Mouse (Mus musculus): Measurements from ENCODE around the gene Zc3h10.
A peak's percentile ranks its signal among the peaks of the same experiment; 100 is the strongest.
"Not testable (repeated sequence)": the region's sequence is repeated elsewhere in the genome, so short reads cannot be mapped to it uniquely, and the experiment has no call there.

Gene Zc3h10

DNA sequence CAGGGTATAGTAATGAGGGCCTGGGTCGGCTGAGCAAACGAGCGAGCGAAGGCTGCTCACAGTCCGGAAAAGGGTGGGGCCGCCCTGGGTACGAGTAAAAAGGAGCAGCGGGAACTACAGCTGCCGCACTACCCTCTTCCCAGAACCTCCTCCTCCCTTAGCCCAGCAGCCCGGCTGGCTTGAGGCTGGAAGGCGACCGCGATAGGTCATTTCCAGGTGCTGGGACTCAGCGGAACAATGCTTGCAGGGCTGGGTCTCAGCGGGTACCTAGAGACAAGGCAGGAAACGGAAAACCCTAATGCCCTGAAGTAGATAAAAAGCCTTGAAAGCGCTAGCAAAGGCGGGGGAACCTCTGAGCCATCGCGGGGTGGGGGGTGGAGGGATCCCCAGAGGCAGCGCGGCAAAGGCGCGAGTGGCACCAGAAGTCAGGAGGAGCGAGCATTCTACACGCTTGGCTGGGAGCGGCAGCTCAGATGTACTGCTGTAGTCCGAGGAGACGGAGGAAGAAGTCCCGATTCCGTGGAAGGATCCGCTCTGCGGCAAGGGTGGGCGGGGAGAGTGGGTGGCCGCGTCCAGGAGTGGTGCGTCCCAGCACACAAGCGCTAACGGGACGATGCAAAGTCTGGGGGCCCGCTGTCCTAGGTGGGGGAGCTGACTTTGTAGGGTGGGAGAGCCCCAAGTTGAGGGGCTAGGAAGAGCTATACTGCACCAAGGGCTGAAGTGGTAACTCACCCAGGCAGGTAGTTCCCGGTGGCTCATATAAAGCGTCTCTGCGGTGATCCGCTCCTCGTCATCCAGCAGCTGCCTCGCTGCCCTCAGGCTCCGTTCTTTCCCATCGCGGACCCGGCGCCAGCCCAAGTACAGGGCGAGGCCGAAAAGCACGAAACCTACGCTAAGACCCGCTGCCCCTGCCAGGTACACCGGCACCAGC lies 22.6 kb downstream of the Zc3h10 start:
- ATAC-seq (ENCODE audit: low TSS enrichment), result peak; percentile 41; the same call in 1 of the 2 replicates

DNA sequence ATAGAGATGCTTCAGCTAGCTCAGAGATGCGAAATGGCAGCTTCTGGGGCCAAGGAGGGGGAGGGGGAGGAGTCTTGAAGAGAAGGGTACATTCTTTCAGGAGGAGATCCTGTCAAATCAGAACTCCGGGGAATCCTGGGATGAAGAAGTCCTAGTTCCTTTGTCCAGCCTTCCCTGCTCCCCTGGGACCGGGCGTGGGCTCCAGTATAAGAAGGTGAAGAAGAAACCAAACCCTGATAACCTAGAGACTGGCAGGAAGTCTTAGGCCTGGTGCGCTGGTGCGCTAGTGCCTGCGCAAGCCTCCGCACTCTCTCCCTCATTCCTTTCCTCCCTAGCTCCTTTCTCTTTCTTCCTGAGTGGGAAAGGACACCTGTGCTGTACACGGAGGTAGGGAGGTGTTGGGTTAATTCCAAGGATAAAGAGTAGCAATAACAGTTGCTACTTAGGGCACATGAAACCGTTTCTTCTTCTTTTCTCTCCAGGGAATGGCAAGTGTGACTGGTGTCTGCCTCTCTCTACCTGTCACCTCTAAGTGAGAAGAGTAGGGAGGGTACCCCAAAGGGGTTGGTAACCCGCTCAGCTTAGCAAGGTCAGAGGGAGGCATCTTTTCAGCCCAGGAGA lies 23.4 kb downstream of the Zc3h10 start:
- no peak for ATAC-seq (ENCODE audit: low TSS enrichment)

DNA sequence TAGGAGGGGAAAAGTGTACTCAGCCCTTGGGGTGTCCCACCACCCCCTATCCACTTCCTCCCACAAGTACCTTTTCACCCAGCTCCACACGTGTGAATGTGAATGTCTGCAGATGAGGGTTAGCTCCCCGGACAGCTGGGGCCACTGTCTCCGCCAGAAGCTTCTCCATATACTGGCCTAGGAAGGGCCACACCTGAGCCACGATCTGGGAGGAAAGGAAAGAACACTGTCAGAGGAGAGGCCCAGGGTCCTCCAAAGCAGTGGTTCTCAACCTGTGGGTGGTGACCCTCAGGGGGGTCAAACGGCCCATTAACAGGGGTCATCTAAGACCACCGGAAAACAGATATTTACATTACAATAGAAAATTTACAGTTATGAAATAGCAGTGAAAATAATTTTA lies 25.2 kb downstream of the Zc3h10 start:
- no peak for ATAC-seq (ENCODE audit: low TSS enrichment)

DNA sequence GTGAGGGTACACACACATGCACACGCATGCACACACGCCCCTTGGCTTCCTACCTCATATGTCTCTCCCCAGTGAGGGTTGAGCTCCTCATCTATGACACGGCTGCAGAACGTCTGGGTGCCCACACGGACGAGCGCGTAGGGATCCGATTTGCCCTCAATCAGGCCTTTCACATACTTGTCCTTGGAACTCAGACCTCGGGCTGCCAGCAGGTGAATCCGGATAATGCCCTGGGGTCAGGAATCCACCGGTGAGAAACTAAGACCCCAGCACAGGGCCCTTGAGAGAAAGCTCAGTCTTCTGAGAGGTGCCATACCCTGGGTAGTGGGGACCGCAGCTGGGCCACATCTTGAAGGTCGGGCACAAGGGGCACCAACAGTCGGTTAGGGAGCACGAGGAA lies 27.0 kb downstream of the Zc3h10 start:
- ATAC-seq (ENCODE audit: low TSS enrichment), result no peak

DNA sequence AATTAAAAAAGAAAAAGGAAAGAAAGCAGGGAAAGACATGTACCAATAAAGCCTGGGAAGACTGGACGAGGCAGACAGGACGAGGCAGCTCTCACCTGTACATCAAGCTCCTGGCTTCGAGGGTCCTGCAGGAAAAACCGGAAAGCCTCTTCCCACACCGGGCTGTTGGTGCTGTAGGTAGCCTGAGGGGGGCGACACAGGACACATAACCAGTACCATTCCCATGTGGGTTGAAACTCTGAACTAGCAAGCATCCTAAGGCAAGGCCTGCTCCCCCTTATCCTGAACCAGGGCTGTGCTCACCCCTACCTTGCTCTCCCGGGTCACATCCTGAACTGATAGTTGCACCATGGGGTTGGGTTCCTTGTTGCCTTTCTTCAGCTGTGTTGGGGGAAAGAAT lies 28.7 kb downstream of the Zc3h10 start:
- ATAC-seq (ENCODE audit: low TSS enrichment), result peak; percentile 35; the same call in 1 of the 2 replicates

DNA sequence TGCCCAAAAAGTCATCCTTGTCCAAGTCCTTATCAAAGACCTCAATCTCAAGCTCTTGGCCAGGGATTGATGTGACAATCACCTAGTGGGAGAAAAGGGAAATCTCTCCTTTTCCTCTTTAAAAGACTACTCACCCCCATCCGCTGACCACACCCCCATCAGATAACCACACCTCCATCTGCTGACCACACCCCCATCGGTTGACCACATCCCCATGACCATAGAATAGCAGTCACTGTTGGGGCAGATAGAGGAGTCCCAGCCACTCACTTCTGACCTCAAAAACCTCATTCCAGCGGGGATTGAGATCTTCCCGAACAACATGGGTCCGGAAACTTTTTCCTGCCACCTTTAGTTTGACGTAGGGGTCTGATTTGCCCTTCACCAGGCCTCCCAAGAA lies 30.9 kb downstream of the Zc3h10 start:
- ATAC-seq (ENCODE audit: low TSS enrichment), result no peak

DNA sequence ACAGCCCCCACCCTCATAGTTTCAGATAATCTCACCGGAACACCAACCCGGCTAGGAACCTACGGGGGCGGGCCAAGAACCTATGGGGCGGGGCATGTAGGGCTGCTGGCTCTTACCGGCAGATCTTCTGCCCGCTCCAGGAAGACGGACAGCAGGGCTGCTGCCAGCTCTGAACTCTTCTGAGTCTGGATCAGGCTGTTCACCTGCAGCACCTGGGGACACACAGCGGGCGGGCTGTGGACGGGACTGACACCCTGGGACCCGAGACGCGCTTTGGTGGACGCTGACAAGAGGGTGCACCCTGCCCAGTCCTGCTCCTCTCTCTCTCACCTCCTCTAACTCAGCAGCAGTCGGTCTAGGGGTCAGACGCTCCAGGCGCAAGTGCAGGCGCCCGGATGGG lies 31.5 kb downstream of the Zc3h10 start:
- no peak for ATAC-seq (ENCODE audit: low TSS enrichment)

DNA sequence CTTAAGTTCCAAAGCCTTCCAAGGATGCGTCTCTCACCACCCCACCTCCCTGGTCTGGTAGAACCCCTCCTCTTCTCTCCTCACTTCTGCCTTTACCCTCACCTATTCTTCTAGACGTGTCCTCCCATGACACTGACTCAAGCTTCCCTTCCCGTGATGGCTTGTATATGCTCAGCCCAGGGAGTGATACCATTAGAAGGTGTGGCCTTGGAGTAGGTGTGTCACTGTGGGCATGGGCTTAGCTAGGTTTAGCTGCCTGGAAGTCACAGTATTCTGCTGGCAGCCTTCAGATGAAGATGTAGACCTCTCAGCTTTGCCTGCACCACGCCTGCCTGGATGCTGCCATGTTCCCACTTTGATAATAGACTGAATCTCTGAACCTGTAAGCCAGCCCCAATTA lies 32.5 kb downstream of the Zc3h10 start:
- ATAC-seq (ENCODE audit: low TSS enrichment), result no peak

DNA sequence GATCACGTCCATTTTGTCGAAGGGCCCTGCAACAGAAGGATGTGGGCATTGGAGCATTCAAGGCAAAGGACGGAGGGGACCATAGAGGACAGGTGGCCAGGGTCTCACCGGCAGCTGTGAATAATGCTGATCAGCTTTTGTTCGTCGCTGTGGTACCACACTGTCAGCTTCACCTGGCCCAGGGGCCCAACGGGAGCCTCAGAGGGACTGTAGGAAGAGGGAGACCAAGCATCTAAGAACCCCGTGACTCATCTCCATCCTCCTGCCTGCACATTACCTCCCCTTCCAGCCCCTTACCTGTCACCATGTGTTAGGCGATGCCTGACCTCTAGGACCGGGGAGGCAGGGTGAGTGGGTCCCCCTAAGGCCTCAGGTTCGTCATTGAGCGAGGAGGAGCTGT lies 35.8 kb downstream of the Zc3h10 start:
- ATAC-seq (ENCODE audit: low TSS enrichment), result no peak

DNA sequence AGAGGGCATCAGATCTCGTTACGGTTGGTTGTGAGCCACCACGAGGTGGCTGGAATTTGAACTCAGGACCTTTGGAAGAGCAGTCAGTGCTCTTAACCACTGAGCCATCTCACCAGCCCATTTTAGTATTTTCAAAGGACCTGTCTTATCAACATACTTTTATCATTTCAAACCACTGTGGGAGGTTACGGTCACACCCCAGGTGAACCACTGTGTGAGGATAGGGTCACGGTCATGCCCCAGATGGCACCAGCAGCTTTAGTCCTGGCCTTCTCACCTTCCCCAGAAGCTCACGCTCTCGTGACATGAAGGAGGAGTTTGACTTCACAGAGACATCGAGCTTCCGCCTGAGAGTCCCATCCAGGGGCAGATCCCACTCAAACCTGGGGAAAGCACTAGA lies 36.4 kb downstream of the Zc3h10 start:
- no peak for ATAC-seq (ENCODE audit: low TSS enrichment)

DNA sequence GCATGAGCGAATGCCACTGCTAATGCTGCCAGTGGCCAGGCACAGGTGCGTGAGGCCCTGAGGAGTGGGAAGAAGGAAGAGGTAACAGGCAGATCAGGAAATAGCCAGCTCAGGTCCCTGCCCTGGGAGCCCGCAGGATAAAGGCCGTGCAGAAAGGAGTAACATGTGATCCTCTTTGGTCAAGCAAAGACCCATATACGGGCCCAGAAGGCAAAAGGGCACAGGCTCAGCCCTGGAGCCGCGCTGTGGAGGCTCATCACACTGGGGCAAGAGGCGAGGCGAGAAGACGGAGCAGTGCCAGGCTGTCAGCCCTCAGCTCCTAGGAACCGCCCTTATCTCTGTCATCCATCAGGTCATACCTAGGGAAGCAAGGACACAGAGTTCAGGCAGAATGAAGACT lies 37.3 kb downstream of the Zc3h10 start:
- no peak for ATAC-seq (ENCODE audit: low TSS enrichment)

DNA sequence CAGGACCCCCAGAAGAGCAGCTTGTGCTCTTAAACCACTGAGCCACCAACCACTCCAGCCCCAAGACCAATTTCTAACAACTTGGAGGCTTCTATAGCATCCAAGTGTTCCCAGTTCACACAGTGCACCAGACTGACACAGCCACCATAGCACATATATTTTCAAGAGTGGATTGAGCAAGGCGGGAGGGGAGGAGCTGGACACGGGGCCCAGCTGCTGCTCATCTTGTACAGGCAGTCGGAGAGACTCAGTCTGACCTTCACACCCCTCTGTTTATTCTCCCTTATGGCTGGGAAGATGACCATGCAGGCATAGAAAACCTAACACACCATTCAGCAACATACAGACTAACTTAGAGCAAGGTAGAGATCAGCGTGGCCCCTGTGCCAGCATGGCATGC lies 37.7 kb downstream of the Zc3h10 start:
- no peak for ATAC-seq (ENCODE audit: low TSS enrichment)

DNA sequence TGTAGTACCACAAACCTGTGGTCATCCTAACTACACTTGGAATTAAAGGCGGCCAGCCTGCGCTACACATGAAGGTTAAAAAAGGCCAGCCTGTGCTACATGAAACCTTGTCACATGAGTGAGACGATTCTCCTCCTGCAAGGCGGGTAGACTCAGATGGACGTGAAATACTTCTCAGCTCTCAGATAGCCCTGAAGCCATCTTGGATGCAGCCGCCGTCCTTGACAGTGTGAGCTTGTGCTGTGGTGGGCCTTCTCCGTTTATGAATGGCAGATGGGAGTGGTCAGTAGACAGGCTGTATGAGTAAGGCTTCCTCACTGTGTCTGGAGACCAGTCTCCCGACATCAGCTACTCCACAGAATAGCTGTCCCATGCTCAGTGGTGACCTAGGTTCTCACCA lies 38.4 kb downstream of the Zc3h10 start:
- no peak for ATAC-seq (ENCODE audit: low TSS enrichment)

DNA sequence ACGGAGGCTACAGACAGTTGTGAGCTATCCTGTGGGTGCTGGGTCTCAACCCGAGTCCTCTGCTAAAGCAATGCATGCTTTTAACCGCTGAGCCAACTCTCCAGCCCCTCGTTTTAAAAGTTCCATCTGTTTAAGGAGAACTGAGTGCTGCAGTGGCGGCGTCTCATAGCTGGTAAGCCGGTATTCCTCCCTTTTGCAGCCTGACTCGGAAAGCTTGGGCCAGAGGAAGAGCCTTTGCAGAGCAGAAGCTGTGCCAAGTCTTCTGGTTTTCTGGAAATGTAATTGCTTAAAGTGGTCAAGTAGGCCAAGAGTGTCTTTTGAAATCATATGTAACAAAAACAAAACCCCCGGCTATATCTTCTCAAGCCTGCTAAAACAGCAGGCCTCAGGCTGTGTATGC lies 39.3 kb downstream of the Zc3h10 start:
- no peak for ATAC-seq (ENCODE audit: low TSS enrichment)

DNA sequence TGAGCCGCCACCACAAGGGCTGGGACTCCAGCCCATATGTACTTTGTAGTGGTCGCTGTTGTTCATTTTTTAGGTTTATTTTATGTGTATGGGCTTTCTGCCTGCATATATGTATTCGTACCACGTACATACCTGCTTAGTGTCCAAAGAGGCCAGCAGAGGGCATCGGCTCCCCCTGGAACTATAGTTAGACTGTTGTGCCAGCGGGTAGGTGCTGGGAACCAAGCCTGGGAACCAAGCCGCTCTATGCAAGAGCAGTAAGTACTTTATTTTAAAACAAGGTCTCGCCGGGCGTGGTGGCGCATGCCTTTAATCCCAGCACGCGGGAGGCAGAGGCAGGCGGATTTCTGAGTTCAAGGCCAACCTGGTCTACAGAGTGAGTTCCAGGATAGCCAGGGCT lies 41.6 kb downstream of the Zc3h10 start:
- ATAC-seq (ENCODE audit: low TSS enrichment), result no peak

DNA sequence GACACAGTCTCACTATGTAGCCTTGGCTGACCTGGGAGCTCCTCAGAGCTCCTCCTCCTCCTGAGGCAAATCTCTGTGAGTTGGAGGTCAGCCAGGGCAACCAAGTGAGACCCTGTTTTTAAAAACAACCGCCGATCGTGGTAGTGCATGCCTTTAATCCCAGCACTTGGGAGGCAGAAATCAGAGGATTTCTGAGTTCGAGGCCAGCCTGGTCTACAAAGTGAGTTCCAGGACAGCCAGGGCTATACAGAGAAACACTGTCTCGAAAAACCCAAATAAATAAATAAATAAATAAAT lies 42.3 kb downstream of the Zc3h10 start:
- ATAC-seq (ENCODE audit: low TSS enrichment), result not testable (repeated sequence)

DNA sequence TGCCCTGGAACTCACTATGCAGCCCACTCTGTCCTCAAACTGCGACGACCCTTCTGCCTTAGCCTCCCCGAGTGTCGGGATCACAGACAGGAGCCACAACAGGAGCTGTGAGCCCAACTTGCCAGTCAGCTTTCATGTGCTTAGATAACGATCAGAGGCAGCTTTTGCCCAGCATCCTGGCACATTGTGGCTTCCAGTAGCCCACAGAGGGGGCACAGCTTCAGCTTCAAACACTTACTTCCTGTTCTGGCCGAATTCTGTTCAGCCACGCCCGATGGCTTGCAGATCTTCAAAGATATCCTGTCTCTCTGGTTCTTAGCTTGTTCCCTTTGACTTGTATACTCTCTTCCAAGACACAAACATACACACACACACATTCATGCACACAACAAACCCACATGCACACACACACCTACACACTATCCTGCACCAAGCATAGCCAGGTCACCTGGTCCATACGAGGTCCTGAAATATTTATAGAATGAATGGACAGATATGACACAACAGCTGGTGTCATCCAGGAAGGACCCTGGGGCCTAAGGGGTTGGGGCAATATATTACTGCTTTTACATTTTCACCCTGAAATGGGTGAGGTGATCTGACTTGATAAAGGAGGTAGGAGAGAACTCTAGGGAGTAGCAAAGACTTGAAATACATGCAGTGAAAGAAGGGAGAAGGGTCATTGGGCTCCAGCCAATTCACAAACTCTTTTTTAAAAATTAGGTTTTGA lies 42.8 kb downstream of the Zc3h10 start:
- no peak for ATAC-seq (ENCODE audit: low TSS enrichment)

DNA sequence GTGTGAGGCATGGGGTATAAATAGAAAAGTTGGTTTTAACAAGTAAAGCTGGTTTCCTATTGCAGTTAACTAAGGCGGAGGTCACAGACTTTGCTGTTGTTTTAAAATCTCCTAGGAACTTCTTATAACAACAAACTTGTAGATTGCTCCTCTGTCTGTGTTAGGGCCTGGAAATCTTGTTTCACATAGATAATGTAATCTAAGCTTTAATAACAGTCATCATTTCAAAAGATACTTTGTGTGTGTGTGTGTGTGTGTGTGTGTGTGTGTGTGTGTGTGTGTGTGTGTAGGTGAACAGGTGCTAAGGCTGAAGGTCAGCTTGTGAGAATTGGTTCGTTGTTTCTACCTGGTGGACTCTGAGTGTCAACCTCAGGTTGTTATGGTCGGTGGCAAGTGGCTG lies 43.6 kb downstream of the Zc3h10 start:
- ATAC-seq (ENCODE audit: low TSS enrichment), result no peak

DNA sequence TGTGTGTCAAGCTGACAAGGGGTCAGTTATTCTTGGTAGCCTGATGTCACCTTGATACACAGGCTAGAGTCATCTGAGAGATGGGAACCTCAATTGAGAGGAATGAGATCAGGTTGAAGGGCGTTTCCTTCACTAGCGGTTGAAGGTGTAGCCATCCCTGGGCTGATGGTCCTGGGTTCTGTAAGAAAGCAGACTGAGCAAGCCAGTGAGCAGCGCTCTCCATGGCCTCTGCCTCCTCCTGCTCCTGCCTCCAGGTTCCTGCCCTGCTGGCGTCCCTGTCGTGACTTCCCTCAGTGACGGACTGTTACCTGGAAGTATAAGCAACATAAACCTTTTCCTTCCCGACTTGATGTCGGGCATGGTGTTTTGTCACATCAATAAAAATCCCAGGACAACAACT lies 44.0 kb downstream of the Zc3h10 start:
- no peak for ATAC-seq (ENCODE audit: low TSS enrichment)

DNA sequence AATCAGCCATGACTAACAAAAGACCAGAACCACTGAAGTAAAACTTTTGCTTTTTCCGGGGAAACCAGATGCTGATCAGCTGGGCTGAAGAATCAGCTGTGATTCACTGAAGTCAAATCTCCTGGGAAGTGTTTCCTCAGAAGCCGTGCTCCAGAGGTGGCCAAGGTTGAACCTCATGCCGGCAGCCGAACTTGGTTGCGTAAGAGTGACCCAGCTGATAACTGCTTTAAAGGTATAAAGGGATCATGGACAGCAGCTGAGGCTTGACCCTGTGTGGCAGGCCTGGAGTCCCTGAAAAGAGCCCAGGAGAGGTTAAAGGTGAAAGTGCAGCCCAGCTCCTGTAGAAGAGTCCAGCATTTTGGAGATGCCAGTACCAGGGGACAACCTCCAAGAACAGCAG lies 45.2 kb downstream of the Zc3h10 start:
- no peak for ATAC-seq (ENCODE audit: low TSS enrichment)

DNA sequence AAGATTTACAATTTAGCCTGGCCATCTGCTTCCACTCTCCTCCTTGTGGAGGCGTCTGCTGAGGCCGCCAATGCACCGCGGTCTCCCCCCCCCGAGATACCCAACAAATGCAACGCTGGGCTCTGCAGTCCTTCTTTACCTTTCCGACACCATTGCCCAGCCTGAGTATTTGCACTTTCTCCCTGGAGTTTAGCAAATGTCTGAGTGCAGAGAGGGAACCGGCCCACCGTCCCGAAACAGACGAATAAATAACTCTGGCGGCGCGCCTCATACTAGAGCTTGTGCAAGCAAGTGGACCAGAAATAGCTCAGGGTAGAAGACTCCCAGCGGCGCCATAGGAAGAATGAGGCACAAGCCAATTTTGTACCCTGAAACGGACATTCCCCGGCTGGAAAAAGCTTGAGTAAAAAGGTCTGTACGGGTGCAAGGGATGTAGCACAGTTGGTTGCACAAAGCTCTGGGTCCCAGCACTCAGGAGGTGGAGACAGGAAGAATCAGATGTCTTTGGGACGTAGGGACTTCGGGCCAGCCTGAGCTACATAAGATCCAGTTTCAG lies 48.4 kb downstream of the Zc3h10 start:
- peak; percentile 36 for ATAC-seq (ENCODE audit: low TSS enrichment)

DNA sequence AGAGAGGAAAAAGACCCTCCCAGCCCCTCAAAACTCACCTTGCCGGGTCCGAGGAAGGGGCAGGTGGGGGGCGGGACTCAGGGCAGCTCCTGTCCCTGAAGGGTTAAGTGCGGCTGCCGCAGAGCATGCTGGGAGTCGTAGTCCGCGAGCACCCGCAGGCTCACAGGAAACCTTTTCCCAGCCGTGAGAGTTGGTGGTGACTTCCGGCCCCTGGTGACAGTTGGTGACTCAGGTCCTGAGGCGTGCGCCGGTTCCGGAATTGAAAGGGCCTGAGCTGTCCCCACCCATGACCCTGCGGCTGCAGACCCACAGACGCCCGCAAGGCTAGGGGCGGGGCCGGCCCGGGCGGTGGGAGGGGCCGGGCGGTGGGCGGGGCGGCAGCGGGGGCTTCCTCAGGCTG lies 49.0 kb downstream of the Zc3h10 start, which contains the start of gene Myl6b:
Gene Myl6b, minus strand, starts transcription at position 96 of the 400 bp plus-strand sequence.
- peak; percentile 66 for ATAC-seq (ENCODE audit: low TSS enrichment)
